Mouse (Mus musculus) embryonic facial prominence, embryonic 14.5 days (tissue): ENCODE results near the gene Trim44. TPM values are rescaled to one million over a fixed set of nuclear protein-coding genes. Genes with fewer than 3 reads are reported as not detected.

Experiments used
- ATAC-seq: fragments of 200-750 bp; cut with Nextera tagmentation; 2 replicates; pipeline ENCODE4 v1.8.0; 2017; ENCODE audit warnings: low read depth, moderate number of reproducible peaks, moderate TSS enrichment
- DNase-seq: peaks from one replicate; pipeline ENCODE4 v3.0.0-alpha.2; 2015; ENCODE audit warnings: low spot score
- H3K27ac ChIP-seq: fragments of 300-500 bp; sonication (generic); replicated peaks from 2 replicates; pipeline ENCODE4 v1.5.1; 2014; ENCODE audit warnings: low read depth, mild to moderate bottlenecking, low read length, moderate library complexity
- H3K27me3 ChIP-seq: fragments of 300-500 bp; sonication (generic); replicated peaks from 2 replicates; pipeline ENCODE4 v1.6.1; 2014; ENCODE audit warnings: low read length; ENCODE audit not compliant: control insufficient read depth, insufficient read depth
- H3K36me3 ChIP-seq: fragments of 300-500 bp; sonication (generic); 2 replicates; pipeline ENCODE4 v1.6.1; 2014; ENCODE audit warnings: low read length, mixed read lengths; ENCODE audit not compliant: control insufficient read depth, insufficient read depth
- H3K4me1 ChIP-seq: fragments of 300-500 bp; sonication (generic); 2 replicates; pipeline ENCODE4 v1.6.1; 2014; ENCODE audit warnings: antibody characterized with exemption, low read length; ENCODE audit not compliant: control insufficient read depth, insufficient read depth
- H3K4me2 ChIP-seq: fragments of 300-500 bp; sonication (generic); 2 replicates; pipeline ENCODE4 v1.6.1; 2014; ENCODE audit warnings: low read depth, mild to moderate bottlenecking, low read length, moderate library complexity, mixed read lengths
- H3K4me3 ChIP-seq: fragments of 300-500 bp; sonication (generic); 2 replicates; pipeline ENCODE4 v1.5.1; 2014; ENCODE audit warnings: low read depth, mild to moderate bottlenecking, low read length
- H3K9ac ChIP-seq: fragments of 300-500 bp; sonication (generic); 2 replicates; pipeline ENCODE4 v1.6.1; 2014; ENCODE audit warnings: low read depth, mild to moderate bottlenecking, low read length, moderate library complexity, mixed read lengths
- H3K9me3 ChIP-seq: fragments of 300-500 bp; sonication (generic); 2 replicates; pipeline ENCODE4 v1.6.1; 2016; ENCODE audit warnings: low read length; ENCODE audit not compliant: control insufficient read depth
- WGBS: fragments of 180-500 bp; shearing (Covaris S2); extraction: QIAGEN DNeasy Blood & Tissue Kit; methylation state at CpG from one replicate; pipeline ENCODE4 v1.1.7; 2014; 5-methylcytosine and 5-hydroxymethylcytosine counted together
- polyA plus RNA-seq: library from polyadenylated mRNA; unstranded; fragments of >200 nt; fragmentation: Nextera tagmentation; extraction: Ambion mirVana; gene quantifications from 2 replicates; pipeline ENCODE4 v1.2.1, GENCODE M21; 2014

Gene Trim44
- polyA plus RNA-seq, 1 experiment from 2014 or later, result 32.1 TPM

DNA sequence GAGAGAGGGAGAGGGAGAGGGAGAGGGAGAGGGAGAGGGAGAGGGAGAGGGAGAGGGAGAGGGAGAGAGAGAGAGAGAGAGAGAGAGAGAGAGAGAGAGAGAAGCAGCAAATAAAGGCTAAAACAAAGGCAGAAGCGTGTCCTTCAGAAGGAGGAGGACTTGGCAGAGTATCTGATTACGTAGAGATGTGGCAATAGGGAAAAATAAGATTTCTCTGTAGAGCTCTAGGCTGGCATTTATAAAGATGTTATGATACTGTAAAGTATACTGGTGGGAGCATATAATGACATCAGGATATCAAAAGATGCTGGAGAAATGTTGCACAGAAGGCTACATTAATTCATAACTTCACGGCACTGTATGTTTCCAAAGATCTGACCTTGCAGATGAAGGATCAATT is 76.5 kb downstream of the Trim44 start:
- Histone ChIP-seq H3K9me3 (no peaks in the 10 kb centered on the region), H3K36me3 (no peaks in the 10 kb centered on the region), H3K27ac (no peak overlapping the region), H3K4me2 (no peak overlapping the region), H3K4me1 (no peaks in the 10 kb centered on the region), H3K4me3 (no peak overlapping the region), H3K27me3 (no peaks in the 10 kb centered on the region), H3K9ac (no peak overlapping the region)
- ATAC-seq (no peak), DNase-seq (no peak)
- 75% methylated on average over 3 of the region's 3 CpGs for WGBS

- WGBS, result 88% methylated on average over 2 of the region's 2 CpGs
- ATAC-seq, result no peak
- no peaks in the 10 kb centered on the region for H3K27me3 ChIP-seq
- no peaks in the 10 kb centered on the region for H3K9me3 ChIP-seq
- H3K27ac ChIP-seq, result no peak overlapping the region
- DNase-seq, result no peak
- no peaks in the 10 kb centered on the region for H3K36me3 ChIP-seq
- no peaks in the 10 kb centered on the region for H3K4me1 ChIP-seq
- no peak overlapping the region for H3K4me2 ChIP-seq
- H3K4me3 ChIP-seq, result no peak overlapping the region
- no peak overlapping the region for H3K9ac ChIP-seq
Measured at GRCm38 (mm10) chr2:102325921-102326320, 81.7 kb downstream of the Trim44 start.

DNA sequence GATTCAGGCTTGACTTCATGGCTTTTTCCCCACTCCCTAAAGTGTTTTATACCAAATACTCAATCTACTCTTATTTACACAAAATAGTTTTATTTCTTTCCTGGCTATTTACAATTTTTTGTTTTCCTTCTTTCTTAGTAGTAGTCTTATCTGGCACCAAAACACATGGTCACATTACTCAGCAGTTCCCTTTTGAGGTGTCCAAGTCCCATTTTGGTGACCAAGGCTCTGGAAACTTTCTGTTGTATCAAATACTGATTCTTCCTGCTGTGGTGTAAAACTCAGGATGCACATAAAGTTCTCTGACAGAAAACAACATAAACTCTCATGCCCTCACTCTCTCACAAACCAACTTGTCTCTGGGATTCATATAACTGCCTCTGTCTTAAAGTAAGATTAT is 83.3 kb downstream of the Trim44 start:
- H3K4me3 ChIP-seq, result no peak overlapping the region

DNA sequence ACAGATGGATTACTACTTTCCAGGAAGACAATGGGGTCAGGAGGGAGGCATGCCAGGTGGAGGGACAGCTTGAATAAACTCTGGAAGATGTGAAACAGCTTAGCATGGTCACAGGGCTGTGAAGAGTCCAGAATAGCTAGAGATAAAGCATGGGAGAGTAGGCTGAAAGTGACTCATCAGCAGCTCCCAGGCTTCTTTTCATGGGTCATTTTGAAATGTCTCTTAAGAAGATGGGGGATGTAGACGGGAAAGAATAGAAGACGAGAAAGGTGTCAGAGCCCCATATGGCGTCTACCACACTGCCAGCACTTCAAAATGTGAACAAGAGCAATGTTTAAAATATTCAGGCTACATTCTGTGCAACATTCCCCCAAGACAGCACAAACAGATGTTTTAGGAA is 91.1 kb downstream of the Trim44 start:
- DNase-seq, result no peak
- H3K27me3 ChIP-seq, result no peaks in the 10 kb centered on the region
- H3K27ac ChIP-seq, result no peak overlapping the region
- H3K36me3 ChIP-seq, result no peaks in the 10 kb centered on the region
- 65% methylated on average over 3 of the region's 3 CpGs for WGBS
- ATAC-seq, result no peak
- no peak overlapping the region for H3K4me3 ChIP-seq
- H3K9me3 ChIP-seq, result no peaks in the 10 kb centered on the region
- H3K4me1 ChIP-seq, result no peaks in the 10 kb centered on the region
- H3K4me2 ChIP-seq, result no peak overlapping the region
- H3K9ac ChIP-seq, result no peak overlapping the region

More for the DNA sequence above, 83.3 kb downstream of the Trim44 start:
- Histone ChIP-seq H3K36me3 (no peaks in the 10 kb centered on the region), H3K9ac (no peak overlapping the region), H3K4me2 (no peak overlapping the region), H3K4me1 (no peaks in the 10 kb centered on the region), H3K27me3 (no peaks in the 10 kb centered on the region), H3K9me3 (no peaks in the 10 kb centered on the region), H3K27ac (no peak overlapping the region)
- no peak for DNase-seq
- ATAC-seq, result no peak

DNA sequence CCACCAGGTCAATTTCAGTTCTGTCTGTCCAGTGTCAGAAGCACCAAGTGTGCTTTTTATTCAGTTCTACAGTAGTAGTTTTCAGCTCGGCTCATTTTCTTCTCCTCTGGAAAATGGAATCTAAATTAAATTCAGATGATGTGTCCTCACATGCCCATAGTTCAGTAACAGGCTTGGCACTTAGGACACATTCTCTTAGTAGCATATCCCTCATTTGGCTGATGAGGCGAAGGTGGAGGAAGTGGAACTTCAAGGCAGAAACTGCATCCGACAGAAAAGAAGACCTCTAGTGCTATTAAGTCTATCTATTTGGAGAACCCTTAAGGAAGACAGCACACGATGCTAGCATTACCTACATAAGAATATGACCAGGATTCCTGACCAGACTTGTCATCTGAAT is 92.5 kb downstream of the Trim44 start:
- ATAC-seq, result no peak
- no peaks in the 10 kb centered on the region for H3K4me1 ChIP-seq
- WGBS, result 66% methylated on average over 4 of the region's 4 CpGs

DNA sequence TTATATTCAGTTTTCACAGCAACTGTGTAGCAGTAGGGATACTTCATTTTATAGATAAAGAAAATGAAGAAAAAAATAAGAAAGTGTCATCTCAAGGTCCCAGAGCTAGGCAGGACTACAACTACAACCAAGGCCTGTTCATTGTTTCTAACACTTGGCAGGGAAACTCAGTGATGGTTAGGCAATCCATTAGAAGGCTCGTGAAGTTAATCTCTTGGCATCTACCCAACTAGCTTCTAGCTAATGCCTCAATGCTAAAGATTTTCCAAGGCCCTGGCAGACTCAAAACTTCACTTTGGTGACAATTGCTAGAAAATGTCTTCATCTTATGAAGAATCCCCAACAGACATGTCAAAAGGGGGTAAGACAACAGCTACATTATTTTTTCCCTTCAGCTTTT is 93.0 kb downstream of the Trim44 start:
- no peaks in the 10 kb centered on the region for H3K4me1 ChIP-seq
- DNase-seq, result peak; percentile 54

More for the DNA sequence above, 92.5 kb downstream of the Trim44 start:
- H3K27me3 ChIP-seq, result no peaks in the 10 kb centered on the region
- H3K9ac ChIP-seq, result no peak overlapping the region
- no peak overlapping the region for H3K4me2 ChIP-seq
- H3K9me3 ChIP-seq, result no peaks in the 10 kb centered on the region
- H3K4me3 ChIP-seq, result no peak overlapping the region
- DNase-seq, result no peak
- H3K27ac ChIP-seq, result no peak overlapping the region
- no peaks in the 10 kb centered on the region for H3K36me3 ChIP-seq

GRCm38 (mm10) chr2:102314068-102314467 is 93.6 kb downstream of the Trim44 start:
- ATAC-seq, result no peak
- no peaks in the 10 kb centered on the region for H3K27me3 ChIP-seq
- H3K4me2 ChIP-seq, result no peak overlapping the region
- DNase-seq, result no peak
- H3K36me3 ChIP-seq, result no peaks in the 10 kb centered on the region
- H3K4me3 ChIP-seq, result no peak overlapping the region
- H3K4me1 ChIP-seq, result no peaks in the 10 kb centered on the region
- no peak overlapping the region for H3K27ac ChIP-seq
- H3K9me3 ChIP-seq, result no peaks in the 10 kb centered on the region
- WGBS, result 73% methylated on average over 2 of the region's 2 CpGs
- H3K9ac ChIP-seq, result no peak overlapping the region

More for the DNA sequence above, 93.0 kb downstream of the Trim44 start:
- H3K4me2 ChIP-seq, result no peak overlapping the region
- ATAC-seq, result no peak
- H3K9me3 ChIP-seq, result no peaks in the 10 kb centered on the region
- H3K4me3 ChIP-seq, result no peak overlapping the region
- no peak overlapping the region for H3K27ac ChIP-seq
- H3K9ac ChIP-seq, result no peak overlapping the region
- no peaks in the 10 kb centered on the region for H3K36me3 ChIP-seq
- H3K27me3 ChIP-seq, result no peaks in the 10 kb centered on the region
- WGBS, result 35% methylated on average over 1 of the region's 1 CpGs

GRCm38 (mm10) chr2:102312903-102313302 is 94.7 kb downstream of the Trim44 start:
- Histone ChIP-seq H3K4me2 (no peak overlapping the region), H3K27me3 (no peaks in the 10 kb centered on the region), H3K36me3 (no peaks in the 10 kb centered on the region), H3K4me3 (no peak overlapping the region), H3K9ac (no peak overlapping the region), H3K27ac (no peak overlapping the region), H3K9me3 (no peaks in the 10 kb centered on the region), H3K4me1 (no peaks in the 10 kb centered on the region)
- ATAC-seq (no peak), DNase-seq (no peak)
- 96% methylated on average over 1 of the region's 1 CpGs for WGBS

DNA sequence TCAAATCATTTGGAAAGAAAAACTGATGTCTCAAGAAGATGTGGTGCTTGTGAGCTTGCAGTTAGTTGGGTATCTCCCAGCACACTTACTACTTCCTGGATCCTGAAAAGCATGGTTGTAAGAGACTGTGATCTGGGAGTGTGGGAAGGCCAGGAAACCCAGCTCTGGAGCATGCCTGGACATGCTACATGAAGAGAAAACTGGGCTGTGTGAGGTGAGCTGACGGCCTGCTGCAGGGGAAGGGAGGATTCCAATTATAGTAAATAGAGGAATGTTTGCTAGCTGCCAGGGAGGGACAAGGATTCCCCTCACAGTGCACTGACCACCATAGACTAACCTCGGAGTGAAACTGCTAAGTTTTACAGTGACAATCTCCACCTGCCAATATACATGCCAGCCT is 104.4 kb downstream of the Trim44 start:
- H3K4me1 ChIP-seq, result no peaks in the 10 kb centered on the region
- H3K4me3 ChIP-seq, result no peak overlapping the region
- peaks cover 25% of the 10 kb centered on the region for H3K36me3 ChIP-seq
- H3K9me3 ChIP-seq, result no peaks in the 10 kb centered on the region
- no peak overlapping the region for H3K4me2 ChIP-seq
- no peak; the same call in 1 of the 2 replicates for ATAC-seq
- H3K9ac ChIP-seq, result no peak overlapping the region
- no peak for DNase-seq
- no peak overlapping the region for H3K27ac ChIP-seq
- 51% methylated on average over 2 of the region's 2 CpGs for WGBS
- no peaks in the 10 kb centered on the region for H3K27me3 ChIP-seq
